Comparison of ENCODE assay signal across 21 mouse cellular contexts in the genomic region with DNA sequence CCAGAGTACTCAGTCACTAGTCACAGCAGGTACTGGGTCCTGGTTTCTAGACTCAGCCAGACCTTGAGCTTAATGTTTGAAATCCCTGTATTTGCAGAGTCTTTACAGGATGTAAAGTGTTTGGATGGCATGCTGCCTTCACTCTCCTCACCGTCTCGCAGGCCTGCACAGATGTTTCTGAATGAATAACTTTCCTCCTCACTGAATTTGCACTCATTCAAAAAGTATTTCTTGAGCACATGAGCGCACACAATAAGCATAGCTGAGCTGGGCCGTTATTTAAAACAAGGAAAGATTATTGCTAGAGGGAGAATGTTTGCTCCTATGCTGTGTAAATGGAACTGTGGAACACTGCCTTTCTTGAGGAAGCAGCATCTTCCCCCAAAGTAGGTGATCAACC. TPM values are rescaled to one million over a fixed set of nuclear protein-coding genes. Genes with fewer than 3 reads are reported as not detected.
DNase-seq lines count a peak whose midpoint lies in the region; ATAC-seq lines count a peak whose summit lies in the region.
"Had no signal": no experiment of that assay in that cellular context is flagged by ENCODE, and none has a peak within 500 bp of the region (broad histone marks: within the 10 kb centered on the region; RNA-seq: fewer than 3 reads in every experiment).

No protein-coding gene starts in this region.

- H3K27me3 ChIP-seq in forebrain, embryonic 16.5 days (replicated peaks; ENCODE audit: control insufficient read depth, insufficient read depth, low read length): 0 out of 2 replicates have a peak, but pooled peaks cover 2% of the 10 kb centered on the region
- H3K27me3 ChIP-seq in forebrain, embryonic 12.5 days: peaks cover 24% of the 10 kb centered on the region
- peaks cover 27% of the 10 kb centered on the region for H3K27me3 ChIP-seq in embryonic facial prominence, embryonic 14.5 days (replicated peaks; ENCODE audit: control insufficient read depth, insufficient read depth, low read length)
- H3K27me3 ChIP-seq in midbrain, embryonic 14.5 days (ENCODE audit: control insufficient read depth, insufficient read depth, low read length): no peaks in the 10 kb centered on the region

- H3K4me3 ChIP-seq in forebrain, embryonic 16.5 days (replicated peaks; ENCODE audit: low read length): no peak overlapping the region; the same call in 1 of the 2 replicates
- H3K4me3 ChIP-seq in forebrain, embryonic 12.5 days (replicated peaks): no peak overlapping the region
- H3K4me3 ChIP-seq in embryonic facial prominence, embryonic 14.5 days (ENCODE audit: low read depth, low read length): peak overlapping the region; percentile 62; the same call in 1 of the 2 replicates
- H3K4me3 ChIP-seq in midbrain, embryonic 14.5 days (replicated peaks; ENCODE audit: low read depth, low read length): peak overlapping the region; percentile 78
- H3K4me3 ChIP-seq: limb, embryonic 12.5 days; liver, embryonic 13.5 days; lung, embryonic 15.5 days had no signal

- WGBS in forebrain, embryonic 16.5 days: 24% methylated on average over 4 of the region's 4 CpGs
- 29% methylated on average over 4 of the region's 4 CpGs for whole genome bisulfite sequencing in forebrain, embryonic 12.5 days
- WGBS in embryonic facial prominence, embryonic 14.5 days: 42% methylated on average over 4 of the region's 4 CpGs
- WGBS in midbrain, embryonic 14.5 days: 41% methylated on average over 4 of the region's 4 CpGs

- H3K9me3 ChIP-seq in forebrain, embryonic 16.5 days (ENCODE audit: control insufficient read depth, low read length): no peaks in the 10 kb centered on the region
- no peaks in the 10 kb centered on the region for H3K9me3 ChIP-seq in forebrain, embryonic 12.5 days
- H3K9me3 ChIP-seq in embryonic facial prominence, embryonic 14.5 days (ENCODE audit: control insufficient read depth, low read length): no peaks in the 10 kb centered on the region
- H3K9me3 ChIP-seq in midbrain, embryonic 14.5 days (ENCODE audit: control insufficient read depth, low read length): no peaks in the 10 kb centered on the region
- H3K9me3 ChIP-seq: limb, embryonic 12.5 days; liver, embryonic 13.5 days; lung, embryonic 15.5 days had no signal

- ATAC-seq in forebrain, embryonic 16.5 days: no peak
- ATAC-seq in forebrain, embryonic 12.5 days (ENCODE audit: low FRiP score): no peak
- ATAC-seq in embryonic facial prominence, embryonic 14.5 days (ENCODE audit: low read depth): no peak
- no peak for ATAC-seq in midbrain, embryonic 14.5 days (ENCODE audit: low FRiP score, low TSS enrichment)
- no peak for ATAC-seq in cerebellum, adult (ENCODE audit: insufficient number of reproducible peaks, low FRiP score, low TSS enrichment)

- peaks cover 13% of the 10 kb centered on the region for H3K4me1 ChIP-seq in forebrain, embryonic 16.5 days (replicated peaks; ENCODE audit: control insufficient read depth, insufficient read depth, low read length)
- peaks cover 15% of the 10 kb centered on the region for H3K4me1 ChIP-seq in forebrain, embryonic 12.5 days
- H3K4me1 ChIP-seq in embryonic facial prominence, embryonic 14.5 days (ENCODE audit: control insufficient read depth, insufficient read depth, low read length): 0 out of 2 replicates have a peak, but pooled peaks cover 6% of the 10 kb centered on the region
- no peaks in the 10 kb centered on the region for H3K4me1 ChIP-seq in midbrain, embryonic 14.5 days (ENCODE audit: control insufficient read depth, insufficient read depth, low read length)
- H3K4me1 ChIP-seq: liver, embryonic 13.5 days had no signal

- H3K9ac ChIP-seq in forebrain, embryonic 16.5 days (replicated peaks; ENCODE audit: low read depth, low read length): no peak overlapping the region
- H3K9ac ChIP-seq in forebrain, embryonic 12.5 days: no peak overlapping the region
- no peak overlapping the region for H3K9ac ChIP-seq in embryonic facial prominence, embryonic 14.5 days (ENCODE audit: low read depth, low read length)
- H3K9ac ChIP-seq in midbrain, embryonic 14.5 days (replicated peaks; ENCODE audit: low read length): no peak overlapping the region
- H3K9ac ChIP-seq: limb, embryonic 12.5 days; liver, embryonic 13.5 days; lung, embryonic 15.5 days had no signal

- no peak overlapping the region for H3K27ac ChIP-seq in forebrain, embryonic 16.5 days (ENCODE audit: low read length)
- no peak overlapping the region for H3K27ac ChIP-seq in forebrain, embryonic 12.5 days
- no peak overlapping the region for H3K27ac ChIP-seq in embryonic facial prominence, embryonic 14.5 days (replicated peaks; ENCODE audit: low read depth, low read length)
- H3K27ac ChIP-seq in midbrain, embryonic 14.5 days (replicated peaks; ENCODE audit: low read depth, low read length): no peak overlapping the region
- H3K27ac ChIP-seq: limb, embryonic 12.5 days; liver, embryonic 13.5 days; lung, embryonic 15.5 days; stomach, postnatal 0 days had no signal

- peak overlapping the region; percentile 35 for H3K4me2 ChIP-seq in forebrain, embryonic 16.5 days (ENCODE audit: low read length)
- no peak overlapping the region for H3K4me2 ChIP-seq in forebrain, embryonic 12.5 days
- peak overlapping the region; percentile 32; the same call in 1 of the 2 replicates for H3K4me2 ChIP-seq in embryonic facial prominence, embryonic 14.5 days (ENCODE audit: low read depth, low read length)
- peak overlapping the region; percentile 91 for H3K4me2 ChIP-seq in midbrain, embryonic 14.5 days (ENCODE audit: low read length)
- H3K4me2 ChIP-seq: limb, embryonic 12.5 days; liver, embryonic 13.5 days; lung, embryonic 15.5 days had no signal

- peak; percentile 2 for DNase-seq in A20 (ENCODE audit: low read depth, low spot score)
- no peak for DNase-seq in embryonic facial prominence, embryonic 14.5 days (ENCODE audit: low spot score)
- no peak for DNase-seq in midbrain, embryonic 14.5 days
- no peak for DNase-seq in kidney, adult 11 months
- DNase-seq in adrenal gland, postnatal 25 days: no peak
- DNase-seq: adrenal gland, adult 2 months; cerebellum, adult 2 months; gastrocnemius, postnatal 10 days; heart, adult 18-20 months; kidney, adult 2 months; kidney, postnatal 14 days; layer of hippocampus, adult 9-11 months; liver, embryonic 13.5 days; right cerebral cortex, postnatal 25 days had no signal

- no peaks in the 10 kb centered on the region for H3K36me3 ChIP-seq in forebrain, embryonic 16.5 days (ENCODE audit: control insufficient read depth, insufficient read depth)
- no peaks in the 10 kb centered on the region for H3K36me3 ChIP-seq in forebrain, embryonic 12.5 days (replicated peaks)
- H3K36me3 ChIP-seq in embryonic facial prominence, embryonic 14.5 days (ENCODE audit: control insufficient read depth, insufficient read depth, low read length): no peaks in the 10 kb centered on the region
- no peaks in the 10 kb centered on the region for H3K36me3 ChIP-seq in midbrain, embryonic 14.5 days (ENCODE audit: control insufficient read depth, insufficient read depth, low read length)
- H3K36me3 ChIP-seq: limb, embryonic 12.5 days; liver, embryonic 13.5 days; lung, embryonic 15.5 days had no signal

RNA-seq across cellular contexts. Expression of gene Hs3st5, which starts 2.9 kb away (rescaled TPM):
- polyA plus RNA-seq in forebrain, embryonic 16.5 days (2015; fragmentation: Nextera tagmentation; extraction: Ambion mirVana): 9.0 and 10.7 TPM in 2 replicates
- 3.8 and 4.1 TPM in 2 replicates for polyA plus RNA-seq in forebrain, embryonic 12.5 days (2016; fragmentation: Nextera tagmentation; extraction: Ambion mirVana)
- 4.1 and 5.7 TPM in 2 replicates for polyA plus RNA-seq in embryonic facial prominence, embryonic 14.5 days (2014; fragmentation: Nextera tagmentation; extraction: Ambion mirVana)
- 22.4 and 23.0 TPM in 2 replicates for polyA plus RNA-seq in midbrain, embryonic 14.5 days (2014; fragmentation: Nextera tagmentation; extraction: Ambion mirVana)
- 1.2 and 1.7 TPM in 2 replicates for total RNA-seq in adrenal gland, postnatal 25 days (2021)
- total RNA-seq: megakaryocyte progenitor cell, adult 5-6 weeks had no signal

Comparison
In these comparisons a context has a peak if more than half of its experiments do, and no peak if none do; other contexts are left out.
1. H3K4me3 ChIP-seq: peak in embryonic facial prominence, embryonic 14.5 days (single experiment) and midbrain, embryonic 14.5 days (single experiment); none in forebrain, embryonic 16.5 days (single experiment) and forebrain, embryonic 12.5 days (single experiment).